Mouse (Mus musculus) ES-Bruce4 (cell line): ENCODE data around the gene Hinfp. TPM values are rescaled to one million over a fixed set of nuclear protein-coding genes. Genes with fewer than 3 reads are reported as not detected.

Source experiments
- H3K27ac ChIP-seq: 2 replicates; pipeline ENCODE4 v1.5.1; 2012; ENCODE audit warnings: low read length, inconsistent platforms; ENCODE audit not compliant: insufficient read depth
- H3K27me3 ChIP-seq: 2 replicates; pipeline ENCODE4 v1.6.1; 2012; ENCODE audit warnings: mild to moderate bottlenecking, low read length, inconsistent platforms; ENCODE audit not compliant: control insufficient read depth, poor library complexity, insufficient read depth, severe bottlenecking
- H3K36me3 ChIP-seq: 2 replicates; pipeline ENCODE4 v1.6.1; 2012; ENCODE audit warnings: inconsistent platforms, mild to moderate bottlenecking, low read length, moderate library complexity; ENCODE audit not compliant: control insufficient read depth, poor library complexity, insufficient read depth, severe bottlenecking
- H3K4me1 ChIP-seq: one replicate; pipeline ENCODE4 v1.8.1; 2011; ENCODE audit warnings: low read length; ENCODE audit not compliant: control insufficient read depth, insufficient read depth
- H3K4me3 ChIP-seq: 2 replicates; pipeline ENCODE4 v1.5.1; 2011; ENCODE audit warnings: low read depth, mild to moderate bottlenecking, low read length
- H3K9ac ChIP-seq: 2 replicates; pipeline ENCODE4 v1.6.1; 2012; ENCODE audit warnings: low read depth, mild to moderate bottlenecking, inconsistent platforms; ENCODE audit not compliant: poor library complexity, severe bottlenecking
- H3K9me3 ChIP-seq: replicated peaks from 2 replicates; pipeline ENCODE4 v1.6.1; 2012; ENCODE audit warnings: mild to moderate bottlenecking, low read length, inconsistent platforms; ENCODE audit not compliant: control insufficient read depth, poor library complexity, insufficient read depth, severe bottlenecking
- CTCF ChIP-seq: IDR thresholded peaks from one replicate; pipeline ENCODE4 v1.8.1; 2011; ENCODE audit warnings: low read depth, low read length
- EP300 ChIP-seq: IDR thresholded peaks from 2 replicates; pipeline ENCODE4 v1.6.1; 2011; ENCODE audit warnings: low read depth, low read length; ENCODE audit not compliant: insufficient read depth
- POLR2A ChIP-seq: IDR thresholded peaks from one replicate; pipeline ENCODE4 v1.8.1; 2011; ENCODE audit warnings: low read length; ENCODE audit not compliant: insufficient read depth
- polyA plus RNA-seq: library from polyadenylated mRNA; stranded (reverse); fragments of >200 nt; gene quantifications from 2 replicates; pipeline ENCODE4 v1.2.4, GENCODE M21; 2011; ENCODE audit warnings: low read depth; ENCODE audit not compliant: missing spikeins, insufficient read depth, insufficient read length

The Hinfp gene
- polyA plus RNA-seq, 1 experiment = 27.8 TPM

GRCm38 (mm10) chr9:44318076-44318825, 12.8 kb upstream of the Hinfp start:
- Histone ChIP-seq H3K9ac (no peak overlapping the region), H3K4me1 (no peaks in the 10 kb centered on the region), H3K36me3 (no peaks in the 10 kb centered on the region), H3K9me3 (no peaks in the 10 kb centered on the region), H3K4me3 (no peak overlapping the region), H3K27me3 (0 out of 2 replicates have a peak, but pooled peaks cover under 1% of the 10 kb centered on the region), H3K27ac (no peak overlapping the region)
- no peak for TF ChIP-seq EP300
- no peak for TF ChIP-seq CTCF
- no peak for TF ChIP-seq POLR2A

GRCm38 (mm10) chr9:44317452-44317851, 12.0 kb upstream of the Hinfp start:
- Histone ChIP-seq H3K9ac (no peak overlapping the region), H3K9me3 (no peaks in the 10 kb centered on the region), H3K27ac (no peak overlapping the region), H3K36me3 (no peaks in the 10 kb centered on the region), H3K27me3 (peaks cover 3% of the 10 kb centered on the region; the same call in 1 of the 2 replicates), H3K4me1 (no peaks in the 10 kb centered on the region), H3K4me3 (no peak overlapping the region)
- no peak for TF ChIP-seq CTCF
- TF ChIP-seq EP300 = no peak
- no peak for TF ChIP-seq POLR2A

- Histone ChIP-seq H3K4me3 (no peak overlapping the region), H3K36me3 (no peaks in the 10 kb centered on the region), H3K4me1 (no peaks in the 10 kb centered on the region), H3K27ac (no peak overlapping the region), H3K9ac (no peak overlapping the region), H3K27me3 (peaks cover 3% of the 10 kb centered on the region; the same call in 1 of the 2 replicates), H3K9me3 (no peaks in the 10 kb centered on the region)
- TF ChIP-seq EP300 (no peak), POLR2A (no peak), CTCF (no peak)
Observed at GRCm38 (mm10) chr9:44314910-44315309, 9.4 kb upstream of the Hinfp start.

GRCm38 (mm10) chr9:44314257-44314547, 8.7 kb upstream of the Hinfp start:
- no peak for TF ChIP-seq EP300
- H3K36me3 ChIP-seq = no peaks in the 10 kb centered on the region
- no peak overlapping the region for H3K4me3 ChIP-seq
- H3K27ac ChIP-seq = no peak overlapping the region
- no peak overlapping the region for H3K9ac ChIP-seq
- H3K27me3 ChIP-seq = peaks cover 3% of the 10 kb centered on the region; the same call in 1 of the 2 replicates
- no peaks in the 10 kb centered on the region for H3K9me3 ChIP-seq
- H3K4me1 ChIP-seq = no peaks in the 10 kb centered on the region

GRCm38 (mm10) chr9:44313476-44314256, 8.2 kb upstream of the Hinfp start:
- no peaks in the 10 kb centered on the region for H3K36me3 ChIP-seq
- H3K4me1 ChIP-seq = no peaks in the 10 kb centered on the region
- H3K27ac ChIP-seq = no peak overlapping the region
- H3K4me3 ChIP-seq = no peak overlapping the region
- no peaks in the 10 kb centered on the region for H3K9me3 ChIP-seq
- H3K9ac ChIP-seq = no peak overlapping the region
- peaks cover 3% of the 10 kb centered on the region; the same call in 1 of the 2 replicates for H3K27me3 ChIP-seq
- no peak for TF ChIP-seq EP300
- no peak for TF ChIP-seq CTCF
- no peak for TF ChIP-seq POLR2A
